Mouse (Mus musculus) T-cell, adult 2 months (primary cell): Measurements from ENCODE around the gene Zmym1.
"Not testable (repeated sequence)": the region's sequence is repeated elsewhere in the genome, so short reads cannot be mapped to it uniquely, and the experiment has no call there.

Experiments
- DNase-seq: peaks from one replicate; pipeline ENCODE4 v3.0.0; 2022; ENCODE audit warnings: low spot score

Zmym1 gene

GRCm38 (mm10) chr4:127060585-127061290, at the start of gene Zmym1:
Gene Zmym1 (minus strand): TSS chr4:127061152.
- peak; percentile 93 for DNase-seq

GRCm38 (mm10) chr4:127110570-127110969, 49.6 kb upstream of the Zmym1 start:
- no peak for DNase-seq

GRCm38 (mm10) chr4:127107566-127107965, 46.6 kb upstream of the Zmym1 start:
- no peak for DNase-seq

- not testable (repeated sequence) for DNase-seq
These were observed 38.6 kb upstream of the Zmym1 start for GRCm38 (mm10) chr4:127099552-127099951.

- peak; percentile 21 for DNase-seq
These were observed 34.1 kb upstream of the Zmym1 start for GRCm38 (mm10) chr4:127095090-127095489.

- DNase-seq: no peak
These were observed 30.2 kb upstream of the Zmym1 start for GRCm38 (mm10) chr4:127091188-127091587.

GRCm38 (mm10) chr4:127085761-127086160, 24.8 kb upstream of the Zmym1 start:
- no peak for DNase-seq

- DNase-seq: no peak
These were observed 22.2 kb upstream of the Zmym1 start for GRCm38 (mm10) chr4:127083131-127083530.

- DNase-seq: no peak
These were observed 19.9 kb upstream of the Zmym1 start for GRCm38 (mm10) chr4:127080806-127081205.

GRCm38 (mm10) chr4:127076875-127077548, 16.1 kb upstream of the Zmym1 start, which contains the start of gene Zmym6:
Gene Zmym6 (plus strand): TSS chr4:127077383.
- DNase-seq: peak; percentile 95

- DNase-seq: no peak
These were observed 14.0 kb upstream of the Zmym1 start for GRCm38 (mm10) chr4:127074915-127075314.

GRCm38 (mm10) chr4:127064051-127064450, 3.1 kb upstream of the Zmym1 start:
- DNase-seq: no peak

GRCm38 (mm10) chr4:127054522-127055198, 6.3 kb downstream of the Zmym1 start:
- no peak for DNase-seq

GRCm38 (mm10) chr4:127053071-127053470, 7.9 kb downstream of the Zmym1 start:
- no peak for DNase-seq

GRCm38 (mm10) chr4:127051121-127051520, 9.8 kb downstream of the Zmym1 start:
- no peak for DNase-seq

GRCm38 (mm10) chr4:127043540-127043939, 17.4 kb downstream of the Zmym1 start:
- DNase-seq: no peak

GRCm38 (mm10) chr4:127039871-127040483, 21.0 kb downstream of the Zmym1 start:
- no peak for DNase-seq

GRCm38 (mm10) chr4:127038828-127039349, 22.1 kb downstream of the Zmym1 start:
- DNase-seq: no peak

- no peak for DNase-seq
These were observed 22.8 kb downstream of the Zmym1 start for GRCm38 (mm10) chr4:127037908-127038827.

- DNase-seq: no peak
These were observed 23.8 kb downstream of the Zmym1 start for GRCm38 (mm10) chr4:127037158-127037557.
